Mouse (Mus musculus): ENCODE results near the gene Ugt1a10. TPM values are rescaled to one million over a fixed set of nuclear protein-coding genes. Genes with fewer than 3 reads are reported as not detected.

The Ugt1a10 gene
- polyA plus RNA-seq, 1 experiment from 2014 or later: not detected

Other genes starting within 250 kb of the Ugt1a10 start
- gene Dgkd, start 202.1 kb upstream of the Ugt1a10 start, polyA plus RNA-seq (2016; fragmentation: Nextera tagmentation; extraction: Ambion mirVana): 32.6 and 33.6 TPM in 2 replicates
- 27.5 and 30.2 TPM in 2 replicates for gene Usp40, start 46.8 kb upstream of the Ugt1a10 start, polyA plus RNA-seq (2016; fragmentation: Nextera tagmentation; extraction: Ambion mirVana)
- not detected in 2 replicates for gene Ugt1a9, start 15.4 kb downstream of the Ugt1a10 start, polyA plus RNA-seq (2016; fragmentation: Nextera tagmentation; extraction: Ambion mirVana)
- gene Ugt1a8, start 32.4 kb downstream of the Ugt1a10 start, polyA plus RNA-seq (2016; fragmentation: Nextera tagmentation; extraction: Ambion mirVana): not detected in 2 replicates
- gene Ugt1a7c, start 39.7 kb downstream of the Ugt1a10 start, polyA plus RNA-seq (2016; fragmentation: Nextera tagmentation; extraction: Ambion mirVana): 0.61 and 1.1 TPM in 2 replicates
- gene Ugt1a6b, start 47.9 kb downstream of the Ugt1a10 start, polyA plus RNA-seq (2016; fragmentation: Nextera tagmentation; extraction: Ambion mirVana): not detected in 2 replicates
- 0.31 TPM in 1 of 2 replicates, not detected in the other for gene Ugt1a6a, start 79.4 kb downstream of the Ugt1a10 start, polyA plus RNA-seq (2016; fragmentation: Nextera tagmentation; extraction: Ambion mirVana)
- not detected in 2 replicates for gene Ugt1a5, start 110.6 kb downstream of the Ugt1a10 start, polyA plus RNA-seq (2016; fragmentation: Nextera tagmentation; extraction: Ambion mirVana)
- 0.12 TPM in 1 of 2 replicates, not detected in the other for gene Ugt1a2, start 145.2 kb downstream of the Ugt1a10 start, polyA plus RNA-seq (2016; fragmentation: Nextera tagmentation; extraction: Ambion mirVana)
- 13.4 and 14.0 TPM in 2 replicates for gene Dnajb3, start 150.4 kb downstream of the Ugt1a10 start, polyA plus RNA-seq (2016; fragmentation: Nextera tagmentation; extraction: Ambion mirVana)
- not detected in 2 replicates for gene Ugt1a1, start 156.6 kb downstream of the Ugt1a10 start, polyA plus RNA-seq (2016; fragmentation: Nextera tagmentation; extraction: Ambion mirVana)
- 0.93 and 1.1 TPM in 2 replicates for gene Mroh2a, start 171.6 kb downstream of the Ugt1a10 start, polyA plus RNA-seq (2016; fragmentation: Nextera tagmentation; extraction: Ambion mirVana)
- 169 and 205 TPM in 2 replicates for gene Hjurp, start 222.2 kb downstream of the Ugt1a10 start, polyA plus RNA-seq (2016; fragmentation: Nextera tagmentation; extraction: Ambion mirVana)
- gene Trpm8, start 222.3 kb downstream of the Ugt1a10 start, polyA plus RNA-seq (2016; fragmentation: Nextera tagmentation; extraction: Ambion mirVana): not detected in 2 replicates